Mouse (Mus musculus) G1E (cell line): ENCODE results near the gene H2-DMb1. TPM values are rescaled to one million over a fixed set of nuclear protein-coding genes. Genes with fewer than 3 reads are reported as not detected.
A peak's percentile ranks its signal among the peaks of the same experiment; 100 is the strongest.

Experiments used
- ATAC-seq: 2 replicates; pipeline ENCODE4 v1.8.0; 2016; ENCODE audit warnings: mild to moderate bottlenecking; ENCODE audit not compliant: insufficient number of reproducible peaks, poor library complexity, low FRiP score, severe bottlenecking; ENCODE audit errors: extremely low read depth
- DNase-seq: peaks from one replicate; pipeline ENCODE4 v3.0.0; 2012; ENCODE audit warnings: low spot score
- H3K27me3 ChIP-seq: 2 replicates; pipeline ENCODE4 v1.6.1; 2012; ENCODE audit warnings: mild to moderate bottlenecking, low read length, inconsistent platforms; ENCODE audit not compliant: insufficient read depth
- H3K36me3 ChIP-seq: replicated peaks from 2 replicates; pipeline ENCODE3; 2012; ENCODE audit warnings: mild to moderate bottlenecking, inconsistent platforms
- H3K4me1 ChIP-seq: 2 replicates; pipeline ENCODE4 v1.6.1; 2012; ENCODE audit warnings: low read depth, low read length, inconsistent platforms, mixed read lengths; ENCODE audit not compliant: insufficient read depth
- H3K4me3 ChIP-seq: 2 replicates; pipeline ENCODE4 v1.5.1; 2012; ENCODE audit warnings: low read depth, mild to moderate bottlenecking, inconsistent platforms, low read length, moderate library complexity, mixed read lengths
- H3K9me3 ChIP-seq: replicated peaks from 2 replicates; pipeline ENCODE4 v1.6.1; 2012; ENCODE audit warnings: inconsistent platforms
- CTCF ChIP-seq: IDR thresholded peaks from 2 replicates; pipeline ENCODE4 v1.5.1; 2012; ENCODE audit warnings: low read depth, low read length, inconsistent platforms, mixed read lengths
- GATA1 ChIP-seq: IDR thresholded peaks from 2 replicates; pipeline ENCODE4 v1.6.1; 2012; ENCODE audit warnings: borderline replicate concordance, low read length, inconsistent platforms, mixed read lengths
- GATA2 ChIP-seq: IDR thresholded peaks from 2 replicates; pipeline ENCODE4 v1.6.1; 2012; ENCODE audit warnings: low read depth, low read length, inconsistent platforms, borderline replicate concordance
- POLR2AphosphoS5 ChIP-seq: IDR thresholded peaks from 2 replicates; pipeline ENCODE4 v1.6.1; 2012; ENCODE audit warnings: low read depth, low read length, inconsistent platforms; ENCODE audit not compliant: insufficient replicate concordance
- TAL1 ChIP-seq: conservative IDR thresholded peaks from 2 replicates; pipeline ENCODE4 v1.6.1; 2012; ENCODE audit warnings: low read depth, low read length, inconsistent platforms, mixed read lengths
- polyA plus RNA-seq: library from polyadenylated mRNA; stranded (reverse); fragments of >175 nt; gene quantifications from 2 replicates; pipeline ENCODE4 v1.2.3, GENCODE M21; 2012
- total RNA-seq, 2 experiments: library from RNA; stranded (forward) in 1 of 2; stranded (reverse) in 1 of 2; fragments of 200-1000 nt in 1 of 2; fragments of >200 nt in 1 of 2; fragmentation: Nextera tagmentation in 1 of 2; gene quantifications; 2 replicates each; pipeline ENCODE4 v1.2.3; 2014 to 2017

The H2-DMb1 gene
- total and polyA plus RNA-seq, 3 experiments, result 0.10 to 0.44 TPM; not detected in 1

DNA sequence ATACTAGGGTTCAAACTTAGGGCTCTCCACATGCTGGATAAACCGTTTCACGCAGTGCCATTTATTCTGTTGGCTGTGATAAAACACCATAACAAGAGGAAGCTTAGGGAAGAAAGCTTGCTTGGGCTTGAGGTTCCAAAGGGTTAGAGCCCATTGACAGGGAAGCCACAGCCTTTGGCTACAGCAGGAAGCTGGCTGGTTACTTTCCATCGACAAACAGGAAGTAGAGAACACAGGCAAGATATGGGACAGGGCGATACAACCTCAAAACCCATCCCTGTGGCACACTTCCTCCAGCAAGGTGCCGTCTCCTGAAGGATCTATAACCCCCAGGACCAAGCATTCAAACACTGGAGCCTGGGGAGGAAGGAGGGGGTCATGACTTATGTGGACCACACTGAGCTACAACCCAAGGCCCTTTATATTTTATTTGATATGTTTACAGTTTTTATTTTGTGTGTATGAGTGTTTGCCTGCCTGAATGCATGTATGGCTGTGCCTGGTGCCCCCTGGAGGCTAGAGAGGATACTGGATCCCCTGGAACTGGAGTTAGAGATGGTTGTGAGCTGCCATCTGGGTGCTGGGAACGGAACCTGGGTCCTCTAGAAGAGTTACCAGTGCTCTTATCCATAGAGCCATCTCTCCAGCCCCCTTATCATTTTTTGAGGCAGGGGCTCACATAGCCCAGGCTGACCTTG is 12.3 kb downstream of the H2-DMb1 start:
- TF ChIP-seq GATA2, result no peak
- TF ChIP-seq TAL1, result no peak
- TF ChIP-seq GATA1, result no peak
- no peak for TF ChIP-seq POLR2AphosphoS5
- TF ChIP-seq CTCF, result no peak
- Histone ChIP-seq H3K4me1 (no peaks in the 10 kb centered on the region), H3K9me3 (no peaks in the 10 kb centered on the region), H3K4me3 (no peak overlapping the region), H3K36me3 (no peaks in the 10 kb centered on the region), H3K27me3 (peaks cover 28% of the 10 kb centered on the region)
- ATAC-seq, result no peak
- no peak for DNase-seq

DNA sequence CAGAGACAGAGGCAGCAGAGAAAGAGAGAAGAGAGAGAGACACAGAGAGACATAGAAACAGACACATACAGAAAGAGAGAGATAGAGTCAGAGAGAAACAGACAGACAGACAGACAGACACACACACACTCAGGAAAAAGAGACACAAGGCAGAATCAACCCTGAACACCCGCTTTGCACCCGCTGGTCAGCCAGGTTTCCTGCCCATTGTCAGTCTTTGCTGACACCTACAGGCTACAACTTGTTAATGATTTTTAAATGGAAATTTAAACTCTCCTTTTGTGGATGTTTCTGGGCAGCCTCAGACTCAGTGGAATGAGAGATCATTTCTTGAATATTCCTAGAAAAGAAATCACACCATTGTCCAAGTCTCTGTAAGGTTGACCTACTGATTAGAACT is 16.4 kb downstream of the H2-DMb1 start:
- H3K9me3 ChIP-seq, result peaks cover 7% of the 10 kb centered on the region
- H3K4me3 ChIP-seq, result no peak overlapping the region
- no peaks in the 10 kb centered on the region for H3K36me3 ChIP-seq
- no peaks in the 10 kb centered on the region for H3K4me1 ChIP-seq
- DNase-seq, result no peak
- ATAC-seq, result no peak
- TF ChIP-seq GATA2 (no peak), POLR2AphosphoS5 (no peak), CTCF (no peak), GATA1 (no peak), TAL1 (no peak)
- peaks cover 12% of the 10 kb centered on the region for H3K27me3 ChIP-seq

DNA sequence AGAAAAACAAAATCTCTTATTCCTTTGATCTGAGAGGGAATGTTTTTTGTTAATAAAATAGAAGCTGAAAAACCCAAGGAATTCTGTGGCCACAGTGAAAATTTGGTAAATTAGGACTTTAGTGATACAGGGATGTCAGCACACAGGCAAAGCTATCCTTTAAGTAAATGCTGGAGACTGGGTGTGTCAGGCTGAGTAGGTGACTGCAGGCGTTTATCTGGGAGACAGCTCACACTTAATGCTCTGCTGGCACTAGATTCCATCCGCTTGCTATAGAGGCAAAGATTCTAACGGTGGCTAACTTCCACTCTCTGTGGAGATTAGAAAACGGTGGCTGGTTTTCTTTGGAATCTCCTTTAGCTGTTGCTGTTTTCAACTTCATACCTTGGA is 17.6 kb downstream of the H2-DMb1 start:
- H3K4me3 ChIP-seq, result no peak overlapping the region
- H3K9me3 ChIP-seq, result peaks cover 7% of the 10 kb centered on the region
- peaks cover 3% of the 10 kb centered on the region; the same call in 1 of the 2 replicates for H3K27me3 ChIP-seq
- no peaks in the 10 kb centered on the region for H3K36me3 ChIP-seq
- ATAC-seq (no peak), DNase-seq (no peak)
- no peaks in the 10 kb centered on the region for H3K4me1 ChIP-seq
- TF ChIP-seq POLR2AphosphoS5 (no peak), GATA1 (no peak), CTCF (no peak), GATA2 (no peak), TAL1 (no peak)

DNA sequence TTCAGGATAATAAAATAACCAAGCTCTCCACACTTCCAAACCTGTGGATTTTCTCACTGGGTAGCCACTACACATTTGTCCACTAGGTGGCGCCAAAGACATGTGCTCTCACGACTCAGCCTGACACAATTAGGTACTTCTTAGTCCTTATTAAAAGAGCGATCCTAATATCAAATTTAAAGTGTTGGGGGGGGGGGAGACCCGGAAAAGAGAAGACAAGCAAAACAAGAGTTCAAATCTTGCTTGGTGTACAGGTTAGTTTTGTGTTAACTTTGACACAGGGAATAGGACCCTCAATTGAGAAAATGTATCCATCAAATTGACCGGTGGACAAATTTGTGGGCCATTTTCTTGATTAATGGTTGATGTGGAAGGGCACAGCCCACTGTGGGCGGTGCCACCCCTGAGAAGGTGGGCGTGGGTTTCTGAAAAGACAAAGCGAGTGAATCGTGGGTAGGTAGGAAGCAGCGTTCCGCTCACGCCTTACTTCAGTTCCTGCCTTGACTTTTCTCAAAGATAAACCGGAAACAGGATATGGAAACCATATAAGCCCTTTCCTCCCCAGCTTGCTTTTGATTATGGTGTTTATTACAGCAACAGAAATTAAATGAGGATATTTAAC is 18.1 kb downstream of the H2-DMb1 start:
- ATAC-seq (no peak), DNase-seq (no peak)
- H3K27me3 ChIP-seq, result peaks cover 2% of the 10 kb centered on the region; the same call in 1 of the 2 replicates
- no peaks in the 10 kb centered on the region for H3K36me3 ChIP-seq
- TF ChIP-seq CTCF (peak; percentile 79), POLR2AphosphoS5 (no peak), GATA1 (no peak), TAL1 (no peak), GATA2 (no peak)
- H3K4me1 ChIP-seq, result no peaks in the 10 kb centered on the region
- no peak overlapping the region for H3K4me3 ChIP-seq
- peaks cover 7% of the 10 kb centered on the region for H3K9me3 ChIP-seq

DNA sequence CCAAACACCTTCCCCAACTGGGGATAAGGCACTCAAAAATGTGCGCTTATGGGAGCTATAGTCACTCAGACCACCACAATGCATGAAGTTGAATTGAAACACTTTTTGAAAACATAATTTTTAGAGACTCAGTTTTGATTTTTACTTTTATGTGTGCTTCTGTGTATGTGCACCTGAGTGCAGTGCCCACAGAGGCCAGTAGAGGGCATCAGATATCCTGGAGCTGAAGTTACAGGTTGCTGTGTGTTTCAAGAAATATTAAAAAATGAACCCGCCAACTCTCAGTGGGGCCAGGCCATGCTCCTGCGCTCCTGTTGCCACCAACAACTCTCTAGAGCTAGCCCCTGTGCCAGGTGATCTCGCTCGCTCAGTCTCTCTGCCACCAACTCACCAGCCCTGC is 19.7 kb downstream of the H2-DMb1 start:
- Histone ChIP-seq H3K9me3 (peaks cover 14% of the 10 kb centered on the region), H3K4me3 (no peak overlapping the region), H3K4me1 (no peaks in the 10 kb centered on the region), H3K27me3 (peaks cover 2% of the 10 kb centered on the region; the same call in 1 of the 2 replicates), H3K36me3 (no peaks in the 10 kb centered on the region)
- DNase-seq (no peak), ATAC-seq (no peak)
- TF ChIP-seq GATA1, result no peak
- TF ChIP-seq TAL1, result no peak
- no peak for TF ChIP-seq POLR2AphosphoS5
- TF ChIP-seq GATA2, result no peak
- no peak for TF ChIP-seq CTCF

DNA sequence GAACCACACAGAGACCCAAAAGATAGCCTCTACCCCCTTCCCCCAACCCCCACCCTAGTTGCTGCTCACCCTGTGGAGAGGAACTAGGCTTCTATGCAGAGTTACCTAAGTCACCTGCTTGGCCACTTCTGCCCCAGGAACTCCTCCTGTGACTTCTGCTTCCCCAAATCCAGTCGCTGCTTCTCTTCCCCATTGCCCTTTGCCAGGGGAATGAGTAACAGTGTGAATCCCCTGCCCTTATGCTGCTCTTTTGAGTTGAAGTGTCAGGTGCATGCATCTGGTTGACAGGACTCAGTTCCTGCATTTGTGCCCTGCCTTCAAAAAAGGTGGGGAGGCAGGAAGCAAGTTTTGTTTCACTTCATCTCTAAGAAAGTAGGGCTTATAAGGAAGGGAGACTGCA is 21.2 kb downstream of the H2-DMb1 start:
- no peak for DNase-seq
- Histone ChIP-seq H3K4me3 (no peak overlapping the region), H3K9me3 (peaks cover 14% of the 10 kb centered on the region), H3K27me3 (peaks cover 5% of the 10 kb centered on the region), H3K4me1 (no peaks in the 10 kb centered on the region), H3K36me3 (no peaks in the 10 kb centered on the region)
- TF ChIP-seq TAL1, result no peak
- TF ChIP-seq CTCF, result no peak
- TF ChIP-seq GATA1, result no peak
- TF ChIP-seq POLR2AphosphoS5, result no peak
- no peak for TF ChIP-seq GATA2
- no peak for ATAC-seq
